ENCODE assay signal across 8 mouse cellular contexts in genomic region chr14:55559799-55560201, GRCm38 (mm10). TPM values are rescaled to one million over a fixed set of nuclear protein-coding genes. Genes with fewer than 3 reads are reported as not detected.
DNase-seq lines count a peak whose midpoint lies in the region; ATAC-seq and TF ChIP-seq lines count a peak whose summit lies in the region.

Gene Dcaf11 (plus strand): TSS chr14:55560006.

- DNase-seq in 3T3-L1 (ENCODE audit: low read depth, low spot score): peak; percentile 85
- DNase-seq in adrenal gland, postnatal 4 days (ENCODE audit: low spot score in 2 of 2): peak; percentile 70 to 87
- DNase-seq in embryonic facial prominence, embryonic 14.5 days (ENCODE audit: low spot score): peak; percentile 96
- DNase-seq in heart, adult 8-10 months (ENCODE audit: low spot score): peak; percentile 90
- DNase-seq in kidney, adult 9 months: peak; percentile 97
- DNase-seq in limb, embryonic 14.5 days (ENCODE audit: low spot score): peak; percentile 91
- peak; percentile 97 for DNase-seq in midbrain, postnatal 0 days (ENCODE audit: low spot score)
- peak; percentile 79 to 82 for DNase-seq in spleen, postnatal 14 days (ENCODE audit: low spot score in 2 of 2)

- peak within 1 kb of the TSS; percentile 77 for H3K9ac ChIP-seq in embryonic facial prominence, embryonic 14.5 days (ENCODE audit: low read depth, low read length)
- peak within 1 kb of the TSS; percentile 73 for H3K9ac ChIP-seq in limb, embryonic 14.5 days (ENCODE audit: low read depth, low read length, severe bottlenecking)
- peak within 1 kb of the TSS; percentile 71 for H3K9ac ChIP-seq in midbrain, postnatal 0 days (replicated peaks; ENCODE audit: low read length, poor library complexity, severe bottlenecking)

- ATAC-seq in embryonic facial prominence, embryonic 14.5 days (ENCODE audit: low read depth): peak; percentile 81
- peak; percentile 65 for ATAC-seq in limb, embryonic 14.5 days (ENCODE audit: low FRiP score, low read depth)
- ATAC-seq in midbrain, postnatal 0 days (ENCODE audit: low FRiP score): peak; percentile 85

- peak within 1 kb of the TSS; percentile 65 for H3K4me2 ChIP-seq in embryonic facial prominence, embryonic 14.5 days (ENCODE audit: low read depth, low read length)
- peak within 1 kb of the TSS; percentile 72 for H3K4me2 ChIP-seq in limb, embryonic 14.5 days (replicated peaks; ENCODE audit: low read depth, low read length, severe bottlenecking)
- peak within 1 kb of the TSS; percentile 76 for H3K4me2 ChIP-seq in midbrain, postnatal 0 days (ENCODE audit: low read depth, low read length, poor library complexity, severe bottlenecking)

- peak; percentile 61 for TF ChIP-seq CTCF in midbrain, postnatal 0 days (IDR thresholded peaks at IDR 0.05)

- H3K9me3 ChIP-seq in embryonic facial prominence, embryonic 14.5 days (ENCODE audit: control insufficient read depth, low read length): no peaks in the 10 kb centered on the region
- H3K9me3 ChIP-seq in limb, embryonic 14.5 days (ENCODE audit: control insufficient read depth, low read length): no peaks in the 10 kb centered on the region
- no peaks in the 10 kb centered on the region for H3K9me3 ChIP-seq in midbrain, postnatal 0 days (ENCODE audit: low read length)

- no peaks in the 10 kb centered on the region for H3K27me3 ChIP-seq in embryonic facial prominence, embryonic 14.5 days (replicated peaks; ENCODE audit: control insufficient read depth, insufficient read depth, low read length)
- no peaks in the 10 kb centered on the region for H3K27me3 ChIP-seq in limb, embryonic 14.5 days (ENCODE audit: control insufficient read depth, insufficient read depth, low read length)
- H3K27me3 ChIP-seq in midbrain, postnatal 0 days (ENCODE audit: insufficient read depth, low read length): no peaks in the 10 kb centered on the region

- peaks cover 17% of the 10 kb centered on the region for H3K36me3 ChIP-seq in embryonic facial prominence, embryonic 14.5 days (ENCODE audit: control insufficient read depth, insufficient read depth, low read length)
- peaks cover 16% of the 10 kb centered on the region for H3K36me3 ChIP-seq in limb, embryonic 14.5 days (ENCODE audit: control insufficient read depth, insufficient read depth, low read length)
- H3K36me3 ChIP-seq in midbrain, postnatal 0 days (ENCODE audit: insufficient read depth, low read length): peaks cover 17% of the 10 kb centered on the region

- peak within 1 kb of the TSS; percentile 70 for H3K4me3 ChIP-seq in embryonic facial prominence, embryonic 14.5 days (ENCODE audit: low read depth, low read length)
- H3K4me3 ChIP-seq in limb, embryonic 14.5 days (replicated peaks; ENCODE audit: low read length): peak within 1 kb of the TSS; percentile 68
- H3K4me3 ChIP-seq in midbrain, postnatal 0 days (ENCODE audit: low read depth, low read length): peak within 1 kb of the TSS; percentile 49

- H3K4me1 ChIP-seq in embryonic facial prominence, embryonic 14.5 days (ENCODE audit: control insufficient read depth, insufficient read depth, low read length): peaks cover 8% of the 10 kb centered on the region
- H3K4me1 ChIP-seq in limb, embryonic 14.5 days (ENCODE audit: control insufficient read depth, insufficient read depth, low read length): peaks cover 5% of the 10 kb centered on the region
- H3K4me1 ChIP-seq in midbrain, postnatal 0 days (ENCODE audit: insufficient read depth, low read length): peaks cover 7% of the 10 kb centered on the region; the same call in 1 of the 2 replicates

- WGBS in embryonic facial prominence, embryonic 14.5 days: 0% methylated on average over 27 of the region's 27 CpGs
- WGBS in limb, embryonic 14.5 days: under 1% methylated on average over 27 of the region's 27 CpGs
- WGBS in midbrain, postnatal 0 days: under 1% methylated on average over 27 of the region's 27 CpGs

- peak within 1 kb of the TSS; percentile 98 for H3K27ac ChIP-seq in embryonic facial prominence, embryonic 14.5 days (replicated peaks; ENCODE audit: low read depth, low read length)
- H3K27ac ChIP-seq in limb, embryonic 14.5 days (replicated peaks; ENCODE audit: low read depth, low read length): peak within 1 kb of the TSS; percentile 96
- peak within 1 kb of the TSS; percentile 97 for H3K27ac ChIP-seq in midbrain, postnatal 0 days (ENCODE audit: low read depth, low read length)

- TF ChIP-seq POLR2A in limb, embryonic 14.5 days (IDR thresholded peaks at IDR 0.05; ENCODE audit: borderline replicate concordance, extremely low read depth, insufficient read depth, insufficient read length): no peak

RNA-seq across cellular contexts. Expression of gene Dcaf11, which starts in this region (rescaled TPM):
- 10 to 100 TPM; 84.6 to 91.6 TPM for total RNA-seq in adrenal gland, postnatal 4 days (2021)
- 55.1 and 57.7 TPM in 2 replicates for polyA plus RNA-seq in embryonic facial prominence, embryonic 14.5 days (2014; fragmentation: Nextera tagmentation; extraction: Ambion mirVana)
- 100 to 1,000 TPM; 161 to 180 (median 166) TPM for total RNA-seq in heart, adult 8-10 months (2022)
- polyA plus RNA-seq in limb, embryonic 14.5 days (2012; rRNA removed): 47.5 and 53.0 TPM in 2 replicates
- polyA plus RNA-seq in limb, embryonic 14.5 days (2014; fragmentation: Nextera tagmentation; extraction: Ambion mirVana): 53.8 and 56.0 TPM in 2 replicates
- total RNA-seq in midbrain, postnatal 0 days (2014; rRNA removed): 98.3 and 103 TPM in 2 replicates
- polyA plus RNA-seq in midbrain, postnatal 0 days (2015; fragmentation: Nextera tagmentation; extraction: Ambion mirVana): 102 and 114 TPM in 2 replicates

Comparison
In these comparisons a context has a peak if more than half of its experiments do, and no peak if none do; other contexts are left out.
1. Peak in every context shown above with its lines: DNase-seq, ATAC-seq, H3K4me3 ChIP-seq and H3K27ac ChIP-seq.